25 mouse cellular contexts compared by ENCODE assay signal in genomic region chr1:134047431-134047830, GRCm38 (mm10). TPM values are rescaled to one million over a fixed set of nuclear protein-coding genes. Genes with fewer than 3 reads are reported as not detected.
A peak's percentile ranks its signal among the peaks of the same experiment; 100 is the strongest.
DNase-seq lines count a peak whose midpoint lies in the region; ATAC-seq and TF ChIP-seq lines count a peak whose summit lies in the region.
"Had no signal": no experiment of that assay in that cellular context is flagged by ENCODE, and none has a peak within 500 bp of the region (broad histone marks: within the 10 kb centered on the region; RNA-seq: fewer than 3 reads in every experiment).

No protein-coding gene starts in this region.

- no peaks in the 10 kb centered on the region for H3K27me3 ChIP-seq in lung, embryonic 16.5 days (ENCODE audit: control insufficient read depth, insufficient read depth, low read depth, low read length)
- H3K27me3 ChIP-seq in midbrain, embryonic 10.5 days (ENCODE audit: low read depth, poor library complexity, severe bottlenecking) = peaks cover 19% of the 10 kb centered on the region
- 0 out of 2 replicates have a peak, but pooled peaks cover 5% of the 10 kb centered on the region for H3K27me3 ChIP-seq in midbrain, embryonic 13.5 days
- H3K27me3 ChIP-seq in E14TG2a.4 (ENCODE audit: insufficient read depth, low read length) = peaks cover 21% of the 10 kb centered on the region

- intact Hi-C loops in heart, postnatal 36 days (cut with DNase I) = loop anchor here (10.0 kb wide), 1 partner anchor 413 kb away; no protein-coding TSS in a partner anchor

- H3K27ac ChIP-seq in lung, embryonic 16.5 days (ENCODE audit: low read length) = peak overlapping the region; percentile 5; the same call in 1 of the 2 replicates
- 0 out of 2 replicates have a peak overlapping the region, but pooled peaks have one; percentile 33 for H3K27ac ChIP-seq in midbrain, embryonic 10.5 days (replicated peaks)
- no peak overlapping the region for H3K27ac ChIP-seq in midbrain, embryonic 13.5 days

- H3K4me2 ChIP-seq in lung, embryonic 16.5 days (ENCODE audit: low read depth, low read length) = no peak overlapping the region
- no peak overlapping the region for H3K4me2 ChIP-seq in midbrain, embryonic 13.5 days (replicated peaks)

- H3K4me3 ChIP-seq in lung, embryonic 16.5 days (ENCODE audit: low read length) = no peak overlapping the region
- H3K4me3 ChIP-seq in midbrain, embryonic 10.5 days = no peak overlapping the region
- no peak overlapping the region for H3K4me3 ChIP-seq in midbrain, embryonic 13.5 days (replicated peaks)
- peak overlapping the region; percentile 46 for H3K4me3 ChIP-seq in E14TG2a.4 (replicated peaks; ENCODE audit: low read length)

- DNase-seq in heart, adult 11 months = peak; percentile 91
- no peak for DNase-seq in heart, postnatal 36 days
- DNase-seq in lung, postnatal 4 days = no peak
- no peak for DNase-seq in midbrain, embryonic 10.5 days (ENCODE audit: low spot score)
- no peak for DNase-seq in layer of hippocampus, adult 11-12 months (ENCODE audit: low spot score)
- DNase-seq: adrenal gland, adult 2 months; adrenal gland, adult 8-10 months; adrenal gland, postnatal 10 days; adrenal gland, postnatal 14 days; adrenal gland, postnatal 25 days; adrenal gland, postnatal 36 days; B cell, adult 2 months; cerebellum, adult 11 months; cerebellum, adult 11-12 months; cerebellum, adult 18-20 months had no signal

- no peaks in the 10 kb centered on the region for H3K9me3 ChIP-seq in lung, embryonic 16.5 days (ENCODE audit: control insufficient read depth, low read length)
- H3K9me3 ChIP-seq in midbrain, embryonic 10.5 days (replicated peaks) = no peaks in the 10 kb centered on the region
- no peaks in the 10 kb centered on the region for H3K9me3 ChIP-seq in midbrain, embryonic 13.5 days
- H3K9me3 ChIP-seq in E14TG2a.4 (ENCODE audit: low read length) = no peaks in the 10 kb centered on the region
- H3K9me3 ChIP-seq: G1E had no signal

- ATAC-seq in lung, embryonic 16.5 days (ENCODE audit: low read depth) = no peak
- ATAC-seq in midbrain, embryonic 13.5 days = no peak
- ATAC-seq: activated CD4-positive, CD25-positive, alpha-beta regulatory T cell, adult 4 months; CD4-positive, CD25-positive, alpha-beta regulatory T cell, adult 4 months; Patski had no signal

- peaks cover 15% of the 10 kb centered on the region for H3K4me1 ChIP-seq in lung, embryonic 16.5 days (replicated peaks; ENCODE audit: control insufficient read depth, insufficient read depth, low read length)
- H3K4me1 ChIP-seq in midbrain, embryonic 10.5 days = peaks cover 27% of the 10 kb centered on the region
- peaks cover 19% of the 10 kb centered on the region for H3K4me1 ChIP-seq in midbrain, embryonic 13.5 days (replicated peaks)
- peaks cover 39% of the 10 kb centered on the region for H3K4me1 ChIP-seq in E14TG2a.4 (replicated peaks; ENCODE audit: low read depth, low read length)

- TF ChIP-seq CTCF in E14TG2a.4 (conservative IDR thresholded peaks at IDR 0.05; ENCODE audit: low read length) = no peak

- 81% methylated on average over 6 of the region's 6 CpGs for WGBS in lung, embryonic 16.5 days
- WGBS in midbrain, embryonic 10.5 days = 83% methylated on average over 6 of the region's 6 CpGs
- WGBS in midbrain, embryonic 13.5 days = 87% methylated on average over 6 of the region's 6 CpGs

- no peak overlapping the region for H3K9ac ChIP-seq in lung, embryonic 16.5 days (ENCODE audit: low read length)
- no peak overlapping the region for H3K9ac ChIP-seq in midbrain, embryonic 13.5 days (replicated peaks)

- H3K36me3 ChIP-seq in lung, embryonic 16.5 days (ENCODE audit: control insufficient read depth, insufficient read depth, low read length) = no peaks in the 10 kb centered on the region
- no peaks in the 10 kb centered on the region for H3K36me3 ChIP-seq in midbrain, embryonic 10.5 days
- H3K36me3 ChIP-seq in midbrain, embryonic 13.5 days = no peaks in the 10 kb centered on the region
- H3K36me3 ChIP-seq in E14TG2a.4 (ENCODE audit: insufficient read depth, low read length) = no peaks in the 10 kb centered on the region
- H3K36me3 ChIP-seq: G1E had no signal

RNA-seq across cellular contexts. Expression of gene Fmod, which starts 10.4 kb away (rescaled TPM):
- total RNA-seq in heart, postnatal 36 days (2021) = 10 to 100 TPM in 1 of 2 experiments, 1 to 10 TPM in 1; 8.6 to 13.2 TPM
- polyA plus RNA-seq in lung, embryonic 16.5 days (2015; fragmentation: Nextera tagmentation; extraction: Ambion mirVana) = 159 and 191 TPM in 2 replicates
- polyA plus RNA-seq in midbrain, embryonic 10.5 days (2016; fragmentation: Nextera tagmentation; extraction: Ambion mirVana) = 2.8 and 6.5 TPM in 2 replicates
- 5.5 and 5.7 TPM in 2 replicates for polyA plus RNA-seq in midbrain, embryonic 13.5 days (2015; fragmentation: Nextera tagmentation; extraction: Ambion mirVana)
- total RNA-seq: CH12.LX, ES-E14, MEL had no signal
- polyA plus RNA-seq: activated CD4-positive, CD25-positive, alpha-beta regulatory T cell, adult 4 months; CD4-positive, CD25-positive, alpha-beta regulatory T cell, adult 4 months; G1E had no signal

RNA-seq across cellular contexts. Expression of gene Btg2, which starts 31.5 kb away (rescaled TPM):
- 10 to 100 TPM; 26.6 to 61.0 TPM for total RNA-seq in heart, postnatal 36 days (2021)
- polyA plus RNA-seq in lung, embryonic 16.5 days (2015; fragmentation: Nextera tagmentation; extraction: Ambion mirVana) = 130 and 135 TPM in 2 replicates
- polyA plus RNA-seq in midbrain, embryonic 10.5 days (2016; fragmentation: Nextera tagmentation; extraction: Ambion mirVana) = 107 and 161 TPM in 2 replicates
- polyA plus RNA-seq in midbrain, embryonic 13.5 days (2015; fragmentation: Nextera tagmentation; extraction: Ambion mirVana) = 109 and 110 TPM in 2 replicates

Comparison
In these comparisons a context has a peak if more than half of its experiments do, and no peak if none do; other contexts are left out.
1. RNA of gene Fmod, which starts 10.4 kb away (polyA plus RNA-seq): 159 to 191 TPM in lung, embryonic 16.5 days; 5.5 to 5.7 TPM in midbrain, embryonic 13.5 days and 2.8 to 6.5 TPM in midbrain, embryonic 10.5 days; every median in the first group is over 10 times any median in the second.